Mouse (Mus musculus) intestine, embryonic 14.5 days (tissue): ENCODE data around the gene Bhlha9. TPM values are rescaled to one million over a fixed set of nuclear protein-coding genes. Genes with fewer than 3 reads are reported as not detected.

Source experiments
- ATAC-seq: fragments of 200-750 bp; cut with Nextera tagmentation; replicated peaks from 2 replicates; pipeline ENCODE4 v1.8.0; 2017; ENCODE audit warnings: low read depth, moderate number of reproducible peaks, moderate TSS enrichment, moderate library complexity; ENCODE audit not compliant: low FRiP score, low TSS enrichment
- DNase-seq: peaks from one replicate; pipeline ENCODE4 v3.0.0-alpha.2; 2018; ENCODE audit warnings: low spot score
- H3K27ac ChIP-seq: fragments of 300-500 bp; sonication (generic); 2 replicates; pipeline ENCODE4 v1.5.1; 2014; ENCODE audit warnings: low read depth, mild to moderate bottlenecking, control low read depth
- H3K27me3 ChIP-seq: fragments of 300-500 bp; sonication (generic); replicated peaks from 2 replicates; pipeline ENCODE4 v1.6.1; 2014; ENCODE audit warnings: low read length, control low read depth; ENCODE audit not compliant: control insufficient read depth, insufficient read depth
- H3K36me3 ChIP-seq: fragments of 300-500 bp; sonication (generic); 2 replicates; pipeline ENCODE4 v1.6.1; 2014; ENCODE audit warnings: low read length, control low read depth; ENCODE audit not compliant: control insufficient read depth, insufficient read depth
- H3K4me1 ChIP-seq: fragments of 300-500 bp; sonication (generic); replicated peaks from 2 replicates; pipeline ENCODE4 v1.6.1; 2014; ENCODE audit warnings: low read length, control low read depth, mixed read lengths; ENCODE audit not compliant: control insufficient read depth, insufficient read depth
- H3K4me2 ChIP-seq: fragments of 300-500 bp; sonication (generic); 2 replicates; pipeline ENCODE4 v1.6.1; 2014; ENCODE audit warnings: low read length
- H3K4me3 ChIP-seq: fragments of 300-500 bp; sonication (generic); 2 replicates; pipeline ENCODE4 v1.5.1; 2014; ENCODE audit warnings: low read depth, low read length, control low read depth, mixed read lengths
- H3K9ac ChIP-seq: fragments of 300-500 bp; sonication (generic); 2 replicates; pipeline ENCODE4 v1.6.1; 2014; ENCODE audit warnings: mild to moderate bottlenecking, low read length
- H3K9me3 ChIP-seq: fragments of 300-500 bp; sonication (generic); 2 replicates; pipeline ENCODE4 v1.6.1; 2016; ENCODE audit warnings: low read length, control low read depth; ENCODE audit not compliant: control insufficient read depth
- WGBS: fragments of 180-500 bp; shearing (Covaris S2); extraction: QIAGEN DNeasy Blood & Tissue Kit; methylation state at CpG from one replicate; pipeline ENCODE4 v1.1.7; 2014; 5-methylcytosine and 5-hydroxymethylcytosine counted together
- polyA plus RNA-seq: library from polyadenylated mRNA; unstranded; fragments of >200 nt; fragmentation: Nextera tagmentation; extraction: Ambion mirVana; gene quantifications from 2 replicates; pipeline ENCODE4 v1.2.1, GENCODE M21; 2014

Bhlha9 gene
- polyA plus RNA-seq, 1 experiment from 2014 or later = 0.15 TPM

- H3K4me3 ChIP-seq = no peak overlapping the region
- 82% methylated on average over 17 of the region's 17 CpGs for WGBS
- H3K27ac ChIP-seq = no peak overlapping the region
- no peak overlapping the region for H3K4me2 ChIP-seq
- H3K9ac ChIP-seq = no peak overlapping the region
- H3K4me1 ChIP-seq = no peaks in the 10 kb centered on the region
- H3K9me3 ChIP-seq = no peaks in the 10 kb centered on the region
- H3K27me3 ChIP-seq = no peaks in the 10 kb centered on the region
- no peak for ATAC-seq
- no peaks in the 10 kb centered on the region for H3K36me3 ChIP-seq
- DNase-seq = no peak
These were observed 32.8 kb upstream of the Bhlha9 start for GRCm38 (mm10) chr11:76639269-76639985.

- H3K9me3 ChIP-seq = no peaks in the 10 kb centered on the region
- H3K4me1 ChIP-seq = no peaks in the 10 kb centered on the region
- no peak overlapping the region for H3K9ac ChIP-seq
- no peaks in the 10 kb centered on the region for H3K36me3 ChIP-seq
- 76% methylated on average over 4 of the region's 4 CpGs for WGBS
- DNase-seq (no peak), ATAC-seq (no peak)
- no peak overlapping the region for H3K4me3 ChIP-seq
- H3K4me2 ChIP-seq = no peak overlapping the region
- no peak overlapping the region for H3K27ac ChIP-seq
- H3K27me3 ChIP-seq = no peaks in the 10 kb centered on the region
These were observed 32.0 kb upstream of the Bhlha9 start for GRCm38 (mm10) chr11:76640231-76640630.

GRCm38 (mm10) chr11:76644257-76644656 lies 28.0 kb upstream of the Bhlha9 start:
- Histone ChIP-seq H3K36me3 (no peaks in the 10 kb centered on the region), H3K4me1 (peaks cover 5% of the 10 kb centered on the region; the same call in 1 of the 2 replicates), H3K27me3 (peaks cover 3% of the 10 kb centered on the region; the same call in 1 of the 2 replicates), H3K27ac (no peak overlapping the region), H3K4me3 (no peak overlapping the region), H3K4me2 (no peak overlapping the region), H3K9me3 (no peaks in the 10 kb centered on the region), H3K9ac (no peak overlapping the region)
- no peak for ATAC-seq
- WGBS = 73% methylated on average over 6 of the region's 6 CpGs
- no peak for DNase-seq

GRCm38 (mm10) chr11:76645036-76645435 lies 27.2 kb upstream of the Bhlha9 start:
- WGBS = 78% methylated on average over 9 of the region's 9 CpGs
- H3K4me3 ChIP-seq = no peak overlapping the region
- no peak overlapping the region for H3K4me2 ChIP-seq
- H3K4me1 ChIP-seq = peaks cover 5% of the 10 kb centered on the region; the same call in 1 of the 2 replicates
- no peaks in the 10 kb centered on the region for H3K9me3 ChIP-seq
- H3K27ac ChIP-seq = no peak overlapping the region
- peaks cover 3% of the 10 kb centered on the region; the same call in 1 of the 2 replicates for H3K27me3 ChIP-seq
- no peaks in the 10 kb centered on the region for H3K36me3 ChIP-seq
- DNase-seq (no peak), ATAC-seq (no peak)
- no peak overlapping the region for H3K9ac ChIP-seq

- under 1% methylated on average over 19 of the region's 19 CpGs for WGBS
- Histone ChIP-seq H3K36me3 (no peaks in the 10 kb centered on the region), H3K9me3 (no peaks in the 10 kb centered on the region), H3K27me3 (peaks cover 3% of the 10 kb centered on the region; the same call in 1 of the 2 replicates), H3K4me2 (peak overlapping the region; percentile 48), H3K4me3 (peak overlapping the region; percentile 26; the same call in 1 of the 2 replicates), H3K4me1 (peaks cover 5% of the 10 kb centered on the region; the same call in 1 of the 2 replicates), H3K9ac (no peak overlapping the region), H3K27ac (no peak overlapping the region; the same call in 1 of the 2 replicates)
- DNase-seq (peak; percentile 97), ATAC-seq (peak; percentile 79; the same call in 1 of the 2 replicates)
These were observed 26.3 kb upstream of the Bhlha9 start for GRCm38 (mm10) chr11:76645955-76646354.

GRCm38 (mm10) chr11:76647062-76647461 lies 25.2 kb upstream of the Bhlha9 start:
- DNase-seq (no peak), ATAC-seq (no peak)
- H3K4me1 ChIP-seq = peaks cover 5% of the 10 kb centered on the region; the same call in 1 of the 2 replicates
- H3K9me3 ChIP-seq = no peaks in the 10 kb centered on the region
- H3K27me3 ChIP-seq = peaks cover 3% of the 10 kb centered on the region; the same call in 1 of the 2 replicates
- WGBS = 18% methylated on average over 7 of the region's 7 CpGs
- H3K4me2 ChIP-seq = peak overlapping the region; percentile 37
- H3K27ac ChIP-seq = no peak overlapping the region
- no peaks in the 10 kb centered on the region for H3K36me3 ChIP-seq
- H3K9ac ChIP-seq = no peak overlapping the region
- no peak overlapping the region for H3K4me3 ChIP-seq

- peak overlapping the region; percentile 37 for H3K4me2 ChIP-seq
- H3K27me3 ChIP-seq = peaks cover 3% of the 10 kb centered on the region; the same call in 1 of the 2 replicates
- no peak overlapping the region for H3K4me3 ChIP-seq
- peaks cover 5% of the 10 kb centered on the region; the same call in 1 of the 2 replicates for H3K4me1 ChIP-seq
- DNase-seq = peak; percentile 91
- H3K9ac ChIP-seq = no peak overlapping the region
- H3K27ac ChIP-seq = no peak overlapping the region
- no peaks in the 10 kb centered on the region for H3K36me3 ChIP-seq
- WGBS = 6% methylated on average over 9 of the region's 9 CpGs
- H3K9me3 ChIP-seq = no peaks in the 10 kb centered on the region
- ATAC-seq = no peak
These were observed 24.8 kb upstream of the Bhlha9 start for GRCm38 (mm10) chr11:76647500-76647899.

- Histone ChIP-seq H3K27me3 (peaks cover 3% of the 10 kb centered on the region; the same call in 1 of the 2 replicates), H3K4me3 (no peak overlapping the region), H3K9ac (no peak overlapping the region), H3K4me1 (0 out of 2 replicates have a peak, but pooled peaks cover 5% of the 10 kb centered on the region), H3K27ac (no peak overlapping the region), H3K9me3 (no peaks in the 10 kb centered on the region), H3K4me2 (no peak overlapping the region), H3K36me3 (no peaks in the 10 kb centered on the region)
- DNase-seq (no peak), ATAC-seq (no peak)
- 59% methylated on average over 13 of the region's 14 CpGs for WGBS
These were observed 21.3 kb upstream of the Bhlha9 start for GRCm38 (mm10) chr11:76650862-76651560.
